Mouse (Mus musculus) CH12.LX (cell line): ENCODE data around the gene Xndc1.

Source experiments
- BHLHE40 ChIP-seq: IDR thresholded peaks from 2 replicates; pipeline ENCODE4 v1.6.1; 2011; ENCODE audit warnings: mild to moderate bottlenecking, low read depth, low read length, improper control_type of control experiment
- CHD2 ChIP-seq: IDR thresholded peaks from 2 replicates; pipeline ENCODE4 v1.6.1; 2011; ENCODE audit warnings: low read length, improper control_type of control experiment
- CTCF ChIP-seq, 2 experiments: IDR thresholded peaks in 1 of 2; conservative IDR thresholded peaks in 1 of 2; 2 replicates each; pipeline ENCODE4 v1.5.1; 2011 to 2012; ENCODE audit warnings: low read depth in 2 of 2, low read length in 2 of 2, improper control_type of control experiment in 1 of 2, inconsistent platforms in 1 of 2, mild to moderate bottlenecking in 1 of 2, moderate library complexity in 1 of 2
- EP300 ChIP-seq: IDR thresholded peaks from 2 replicates; pipeline ENCODE4 v1.6.1; 2011; ENCODE audit warnings: low read length, improper control_type of control experiment
- IRF4 ChIP-seq: IDR thresholded peaks from 2 replicates; pipeline ENCODE4 v1.6.1; 2014; ENCODE audit warnings: low read depth, mild to moderate bottlenecking, inconsistent platforms, low read length, improper control_type of control experiment
- JUN ChIP-seq: IDR thresholded peaks from 2 replicates; pipeline ENCODE4 v1.6.1; 2011; ENCODE audit warnings: low read depth, mild to moderate bottlenecking, low read length, improper control_type of control experiment, moderate library complexity; ENCODE audit not compliant: insufficient read depth
- KAT2A ChIP-seq: IDR thresholded peaks from 2 replicates; pipeline ENCODE4 v1.6.1; 2012; ENCODE audit warnings: low read length, improper control_type of control experiment, inconsistent platforms; ENCODE audit not compliant: insufficient replicate concordance
- NRF1 ChIP-seq: IDR thresholded peaks from 2 replicates; pipeline ENCODE4 v1.6.1; 2014; ENCODE audit warnings: low read depth, mild to moderate bottlenecking, inconsistent platforms, low read length, improper control_type of control experiment, moderate library complexity
- POLR2A ChIP-seq: IDR thresholded peaks from 2 replicates; pipeline ENCODE4 v1.6.1; 2011; ENCODE audit warnings: low read depth, mild to moderate bottlenecking, improper control_type of control experiment, low read length
- RAD21 ChIP-seq: IDR thresholded peaks from 2 replicates; pipeline ENCODE4 v1.6.1; 2011; ENCODE audit warnings: low read depth, mild to moderate bottlenecking, low read length, improper control_type of control experiment, moderate library complexity
- ZC3H11A ChIP-seq: IDR thresholded peaks from 2 replicates; pipeline ENCODE4 v1.6.1; 2012; ENCODE audit warnings: low read depth, mild to moderate bottlenecking, inconsistent platforms, low read length, improper control_type of control experiment
- ZKSCAN1 ChIP-seq: IDR thresholded peaks from 2 replicates; pipeline ENCODE4 v1.6.1; 2012; ENCODE audit warnings: low read depth, inconsistent platforms, low read length, improper control_type of control experiment, borderline replicate concordance

- no peak for TF ChIP-seq CTCF (conservative IDR thresholded peaks at IDR 0.05 in 1 of 2, IDR thresholded peaks at IDR 0.05 in 1 of 2; ENCODE audit: low read depth in 2 of 2, low read length in 2 of 2)
- no peak for TF ChIP-seq POLR2A
- TF ChIP-seq RAD21: no peak
- no peak for TF ChIP-seq KAT2A
- no peak for TF ChIP-seq EP300
- no peak for TF ChIP-seq CHD2
- no peak for TF ChIP-seq NRF1
- no peak for TF ChIP-seq IRF4
- TF ChIP-seq ZC3H11A: no peak
- TF ChIP-seq JUN: no peak
- TF ChIP-seq ZKSCAN1: no peak
- no peak for TF ChIP-seq BHLHE40
Measured at GRCm38 (mm10) chr7:102023821-102024220, 41.5 kb upstream of the Xndc1 start.
